Mouse (Mus musculus): ENCODE measurements around the gene Rsc1a1. TPM values are rescaled to one million over a fixed set of nuclear protein-coding genes. Genes with fewer than 3 reads are reported as not detected.

The Rsc1a1 gene
- polyA plus RNA-seq, 1 experiment from 2014 or later = not detected

- peak; percentile 79 for ATAC-seq (ENCODE audit: insufficient number of reproducible peaks, insufficient read depth, low FRiP score, low TSS enrichment)
- H3K9ac ChIP-seq = peak overlapping the region; percentile 93
- peaks cover 14% of the 10 kb centered on the region for H3K4me1 ChIP-seq
- H3K36me3 ChIP-seq = peaks cover 12% of the 10 kb centered on the region
- H3K27me3 ChIP-seq = no peaks in the 10 kb centered on the region
- peak overlapping the region; percentile 88 for H3K4me2 ChIP-seq (replicated peaks)
- peak overlapping the region; percentile 77 for H3K4me3 ChIP-seq
- WGBS = 2% methylated on average over 37 of the region's 60 CpGs
- H3K27ac ChIP-seq = peak overlapping the region; percentile 37
- H3K9me3 ChIP-seq = no peaks in the 10 kb centered on the region
These were observed 21.2 kb downstream of the Rsc1a1 start for GRCm38 (mm10) chr4:141664011-141664745.

GRCm38 (mm10) chr4:141663122-141663931 lies 22.1 kb downstream of the Rsc1a1 start:
- H3K4me2 ChIP-seq (replicated peaks) = peak overlapping the region; percentile 88
- no peaks in the 10 kb centered on the region for H3K9me3 ChIP-seq
- H3K4me3 ChIP-seq = peak overlapping the region; percentile 77
- 3% methylated on average over 46 of the region's 47 CpGs for WGBS
- peak overlapping the region; percentile 37 for H3K27ac ChIP-seq
- no peak for ATAC-seq (ENCODE audit: insufficient number of reproducible peaks, insufficient read depth, low FRiP score, low TSS enrichment)
- peaks cover 12% of the 10 kb centered on the region for H3K36me3 ChIP-seq
- peaks cover 14% of the 10 kb centered on the region for H3K4me1 ChIP-seq
- peak overlapping the region; percentile 93 for H3K9ac ChIP-seq
- no peaks in the 10 kb centered on the region for H3K27me3 ChIP-seq

DNA sequence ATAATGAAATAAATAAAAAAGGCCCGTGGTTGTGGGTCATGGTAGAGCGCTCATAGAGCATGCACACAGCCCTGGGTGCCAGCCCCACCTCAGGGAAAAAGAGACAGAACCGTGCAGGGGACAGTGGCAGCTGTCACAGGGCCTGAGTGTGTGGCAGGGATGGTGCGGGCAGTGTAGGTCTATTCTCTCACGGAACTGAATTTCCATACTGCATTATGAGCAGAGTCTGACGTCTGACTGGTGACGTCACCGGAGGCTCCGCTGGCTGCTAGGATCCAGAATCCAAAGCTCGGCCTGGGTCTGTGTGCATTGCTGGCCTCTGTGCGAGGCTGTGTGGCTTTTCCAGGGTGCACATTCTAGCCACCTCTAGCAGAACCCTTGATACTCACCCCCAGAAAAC lies 24.5 kb downstream of the Rsc1a1 start:
- Histone ChIP-seq H3K9ac (no peak overlapping the region; the same call in 1 of the 2 replicates), H3K27ac (no peak overlapping the region), H3K9me3 (no peaks in the 10 kb centered on the region), H3K4me2 (replicated peaks) (no peak overlapping the region), H3K36me3 (peaks cover 23% of the 10 kb centered on the region), H3K27me3 (no peaks in the 10 kb centered on the region), H3K4me1 (peaks cover 14% of the 10 kb centered on the region), H3K4me3 (no peak overlapping the region)
- 91% methylated on average over 11 of the region's 11 CpGs for WGBS
- ATAC-seq (ENCODE audit: insufficient number of reproducible peaks, insufficient read depth, low FRiP score, low TSS enrichment) = no peak

DNA sequence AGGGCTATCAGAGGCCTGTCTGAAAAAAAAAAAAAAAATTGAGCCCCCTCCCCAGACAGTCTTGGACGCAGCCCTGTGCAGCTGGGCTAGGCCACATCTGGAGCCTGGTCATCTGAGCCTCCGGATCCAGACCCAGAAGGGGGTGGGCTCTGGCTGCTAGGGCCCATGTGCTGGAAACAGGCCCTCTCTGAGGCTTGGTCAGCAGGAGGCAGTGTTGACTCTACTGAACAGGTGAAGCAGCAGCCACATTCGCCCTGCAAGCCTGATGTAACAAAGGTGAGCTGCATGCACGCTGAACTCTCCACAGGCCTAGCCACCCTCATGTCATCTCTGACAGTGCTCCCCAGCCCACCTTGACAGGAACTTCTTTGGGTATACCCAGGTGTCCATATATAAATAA lies 25.7 kb downstream of the Rsc1a1 start:
- no peaks in the 10 kb centered on the region for H3K9me3 ChIP-seq
- no peak overlapping the region for H3K27ac ChIP-seq
- no peak for ATAC-seq (ENCODE audit: insufficient number of reproducible peaks, insufficient read depth, low FRiP score, low TSS enrichment)
- no peaks in the 10 kb centered on the region for H3K27me3 ChIP-seq
- H3K4me2 ChIP-seq (replicated peaks) = no peak overlapping the region
- 49% methylated on average over 4 of the region's 4 CpGs for WGBS
- H3K9ac ChIP-seq = no peak overlapping the region
- peaks cover 10% of the 10 kb centered on the region for H3K4me1 ChIP-seq
- H3K36me3 ChIP-seq = peaks cover 23% of the 10 kb centered on the region
- no peak overlapping the region for H3K4me3 ChIP-seq

GRCm38 (mm10) chr4:141658846-141659484 lies 26.4 kb downstream of the Rsc1a1 start:
- H3K4me3 ChIP-seq = no peak overlapping the region
- peaks cover 29% of the 10 kb centered on the region for H3K36me3 ChIP-seq
- no peak overlapping the region for H3K4me2 ChIP-seq (replicated peaks)
- 86% methylated on average over 6 of the region's 6 CpGs for WGBS
- H3K27me3 ChIP-seq = no peaks in the 10 kb centered on the region
- H3K4me1 ChIP-seq = peaks cover 6% of the 10 kb centered on the region
- no peak for ATAC-seq (ENCODE audit: insufficient number of reproducible peaks, insufficient read depth, low FRiP score, low TSS enrichment)
- no peak overlapping the region for H3K27ac ChIP-seq
- H3K9me3 ChIP-seq = no peaks in the 10 kb centered on the region
- no peak overlapping the region for H3K9ac ChIP-seq

DNA sequence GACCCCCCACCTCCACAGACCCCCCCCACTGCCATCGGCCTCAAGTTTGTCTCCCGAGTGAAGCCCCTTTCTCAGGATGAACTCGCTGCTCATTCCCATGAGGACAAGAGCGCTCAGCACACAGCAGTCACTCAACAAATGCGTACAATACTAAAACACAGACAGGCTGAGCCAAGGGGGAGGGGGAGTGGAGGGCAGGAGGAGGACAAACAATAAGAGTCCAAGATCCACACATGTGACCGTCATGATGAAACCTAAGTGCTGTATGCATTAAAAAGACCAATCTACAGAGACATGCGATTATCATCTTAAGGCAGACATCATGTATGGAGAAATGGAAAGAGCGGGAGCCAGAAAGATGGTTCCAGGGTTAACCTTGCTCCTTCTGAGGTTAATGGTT lies 28.5 kb downstream of the Rsc1a1 start:
- Histone ChIP-seq H3K36me3 (peaks cover 39% of the 10 kb centered on the region), H3K27ac (no peak overlapping the region), H3K4me1 (no peaks in the 10 kb centered on the region), H3K27me3 (no peaks in the 10 kb centered on the region), H3K4me3 (no peak overlapping the region), H3K9ac (no peak overlapping the region), H3K9me3 (no peaks in the 10 kb centered on the region), H3K4me2 (replicated peaks) (no peak overlapping the region)
- ATAC-seq (ENCODE audit: insufficient number of reproducible peaks, insufficient read depth, low FRiP score, low TSS enrichment) = no peak
- WGBS = 85% methylated on average over 8 of the region's 8 CpGs

GRCm38 (mm10) chr4:141655908-141656608 lies 29.3 kb downstream of the Rsc1a1 start:
- Histone ChIP-seq H3K9ac (no peak overlapping the region), H3K4me3 (no peak overlapping the region), H3K4me2 (replicated peaks) (no peak overlapping the region), H3K9me3 (no peaks in the 10 kb centered on the region), H3K36me3 (peaks cover 43% of the 10 kb centered on the region), H3K27ac (no peak overlapping the region), H3K27me3 (no peaks in the 10 kb centered on the region), H3K4me1 (no peaks in the 10 kb centered on the region)
- 85% methylated on average over 12 of the region's 12 CpGs for WGBS
- no peak for ATAC-seq (ENCODE audit: insufficient number of reproducible peaks, insufficient read depth, low FRiP score, low TSS enrichment)

DNA sequence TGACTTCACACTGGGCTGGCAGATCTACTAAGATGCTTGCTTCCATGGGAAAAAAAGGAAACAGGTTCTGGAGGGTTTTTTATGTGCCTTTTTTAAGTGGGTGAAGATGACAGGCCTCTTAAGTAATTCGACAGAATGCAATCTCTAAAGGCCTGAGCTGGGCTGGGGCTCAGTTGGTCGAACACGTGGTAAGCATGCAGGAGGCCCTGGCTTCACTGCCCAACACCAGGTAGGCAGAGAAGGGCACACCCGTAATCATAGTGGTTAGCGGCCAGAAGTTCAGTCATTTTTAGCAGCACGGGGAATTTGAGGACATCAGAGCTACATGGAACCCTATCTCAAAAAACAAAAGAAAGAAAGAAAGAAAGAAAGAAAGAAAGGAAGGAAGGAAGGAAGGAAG lies 30.9 kb downstream of the Rsc1a1 start:
- 91% methylated on average over 6 of the region's 6 CpGs for WGBS
- no peaks in the 10 kb centered on the region for H3K9me3 ChIP-seq
- no peak overlapping the region for H3K4me3 ChIP-seq
- H3K27ac ChIP-seq = 0 out of 2 replicates have a peak overlapping the region, but pooled peaks have one; percentile 11
- H3K4me1 ChIP-seq = peaks cover 2% of the 10 kb centered on the region; the same call in 1 of the 2 replicates
- no peak overlapping the region for H3K4me2 ChIP-seq (replicated peaks)
- H3K9ac ChIP-seq = no peak overlapping the region
- peaks cover 35% of the 10 kb centered on the region for H3K36me3 ChIP-seq
- no peaks in the 10 kb centered on the region for H3K27me3 ChIP-seq
- ATAC-seq (ENCODE audit: insufficient number of reproducible peaks, insufficient read depth, low FRiP score, low TSS enrichment) = no peak

GRCm38 (mm10) chr4:141653813-141654212 lies 31.6 kb downstream of the Rsc1a1 start:
- Histone ChIP-seq H3K36me3 (peaks cover 38% of the 10 kb centered on the region), H3K27me3 (no peaks in the 10 kb centered on the region), H3K27ac (0 out of 2 replicates have a peak overlapping the region, but pooled peaks have one; percentile 11)

GRCm38 (mm10) chr4:141653044-141653443 lies 32.4 kb downstream of the Rsc1a1 start:
- Histone ChIP-seq H3K9me3 (no peaks in the 10 kb centered on the region), H3K9ac (no peak overlapping the region), H3K36me3 (peaks cover 41% of the 10 kb centered on the region), H3K4me3 (no peak overlapping the region), H3K27me3 (no peaks in the 10 kb centered on the region), H3K27ac (no peak overlapping the region), H3K4me2 (replicated peaks) (no peak overlapping the region), H3K4me1 (peaks cover 9% of the 10 kb centered on the region; the same call in 1 of the 2 replicates)
- WGBS = 92% methylated on average over 8 of the region's 8 CpGs
- ATAC-seq (ENCODE audit: insufficient number of reproducible peaks, insufficient read depth, low FRiP score, low TSS enrichment) = no peak

More at GRCm38 (mm10) chr4:141653813-141654212, 31.6 kb downstream of the Rsc1a1 start:
- no peaks in the 10 kb centered on the region for H3K9me3 ChIP-seq
- no peak for ATAC-seq (ENCODE audit: insufficient number of reproducible peaks, insufficient read depth, low FRiP score, low TSS enrichment)
- H3K9ac ChIP-seq = no peak overlapping the region
- H3K4me3 ChIP-seq = no peak overlapping the region
- WGBS = 89% methylated on average over 13 of the region's 13 CpGs
- no peak overlapping the region for H3K4me2 ChIP-seq (replicated peaks)
- peaks cover 9% of the 10 kb centered on the region; the same call in 1 of the 2 replicates for H3K4me1 ChIP-seq

DNA sequence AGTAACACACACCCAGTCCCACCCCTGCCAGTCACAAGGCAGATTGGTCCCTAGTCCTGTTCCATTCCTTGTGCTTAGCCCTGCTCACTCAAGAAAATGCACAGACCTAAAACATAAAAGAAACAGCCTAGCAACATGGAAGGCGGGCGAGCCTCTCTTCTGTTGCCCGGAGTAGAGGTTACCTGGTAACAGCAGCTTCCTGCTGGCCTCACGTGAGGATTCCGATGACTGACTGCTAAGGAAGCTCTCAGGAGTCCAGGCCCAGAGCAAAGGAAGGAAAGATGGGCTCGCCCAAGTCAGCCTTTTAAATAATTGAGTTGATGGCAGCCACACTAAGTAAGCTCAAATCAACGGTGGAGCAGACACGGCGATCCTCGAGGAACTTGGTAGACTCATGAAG lies 33.5 kb downstream of the Rsc1a1 start:
- Histone ChIP-seq H3K27me3 (no peaks in the 10 kb centered on the region), H3K4me2 (replicated peaks) (no peak overlapping the region), H3K4me1 (peaks cover 9% of the 10 kb centered on the region; the same call in 1 of the 2 replicates), H3K27ac (no peak overlapping the region), H3K4me3 (no peak overlapping the region), H3K9ac (no peak overlapping the region), H3K9me3 (no peaks in the 10 kb centered on the region), H3K36me3 (peaks cover 44% of the 10 kb centered on the region)
- ATAC-seq (ENCODE audit: insufficient number of reproducible peaks, insufficient read depth, low FRiP score, low TSS enrichment) = no peak
- 88% methylated on average over 10 of the region's 10 CpGs for WGBS

Data from embryonic facial prominence, embryonic 12.5 days (tissue).